In the genomic region with DNA sequence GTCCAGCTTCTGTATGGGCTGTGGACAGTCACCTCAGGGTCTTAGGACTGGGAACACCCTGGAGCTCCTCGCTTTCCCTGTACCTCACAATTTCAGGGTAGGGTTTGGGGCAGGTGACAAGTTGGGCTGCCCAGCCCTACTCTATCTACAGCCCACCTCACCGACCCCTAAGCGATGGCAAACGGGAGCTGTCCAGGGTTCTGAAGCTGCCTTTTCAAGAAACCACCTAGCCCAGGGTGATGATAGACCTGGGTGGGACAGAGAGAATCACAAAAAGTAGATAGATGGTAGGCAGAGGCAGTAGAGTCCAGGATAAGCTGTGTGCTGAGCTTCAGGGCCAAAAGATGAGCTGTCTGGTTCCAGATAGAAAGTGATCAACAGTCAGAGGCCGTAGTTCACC, we compare ENCODE assay signal across 14 mouse cellular contexts.
DNase-seq lines count a peak whose midpoint lies in the region; ATAC-seq lines count a peak whose summit lies in the region.
"Had no signal": no experiment of that assay in that cellular context is flagged by ENCODE, and none has a peak within 500 bp of the region (broad histone marks: within the 10 kb centered on the region; RNA-seq: fewer than 3 reads in every experiment).

No protein-coding gene starts in this region.

- no peaks in the 10 kb centered on the region for H3K9me3 ChIP-seq in heart, embryonic 11.5 days (replicated peaks; ENCODE audit: control insufficient read depth, low read length)
- no peaks in the 10 kb centered on the region for H3K9me3 ChIP-seq in midbrain, embryonic 10.5 days (replicated peaks)
- H3K9me3 ChIP-seq in midbrain, embryonic 14.5 days (ENCODE audit: control insufficient read depth, low read length): no peaks in the 10 kb centered on the region
- H3K9me3 ChIP-seq in embryonic facial prominence, embryonic 14.5 days (ENCODE audit: control insufficient read depth, low read length): no peaks in the 10 kb centered on the region

- H3K4me3 ChIP-seq in heart, embryonic 11.5 days (ENCODE audit: low read depth, low read length): no peak overlapping the region
- H3K4me3 ChIP-seq in midbrain, embryonic 10.5 days: no peak overlapping the region
- H3K4me3 ChIP-seq in midbrain, embryonic 14.5 days (replicated peaks; ENCODE audit: low read depth, low read length): no peak overlapping the region
- H3K4me3 ChIP-seq in embryonic facial prominence, embryonic 14.5 days (ENCODE audit: low read depth, low read length): no peak overlapping the region
- H3K4me3 ChIP-seq: layer of hippocampus, adult 2 months had no signal

- no peak overlapping the region for H3K4me2 ChIP-seq in heart, embryonic 11.5 days
- no peak overlapping the region for H3K4me2 ChIP-seq in midbrain, embryonic 14.5 days (ENCODE audit: low read length)
- no peak overlapping the region for H3K4me2 ChIP-seq in embryonic facial prominence, embryonic 14.5 days (ENCODE audit: low read depth, low read length)

- no peaks in the 10 kb centered on the region for H3K4me1 ChIP-seq in heart, embryonic 11.5 days (ENCODE audit: control insufficient read depth, insufficient read depth, low read length)
- H3K4me1 ChIP-seq in midbrain, embryonic 10.5 days: no peaks in the 10 kb centered on the region
- H3K4me1 ChIP-seq in midbrain, embryonic 14.5 days (ENCODE audit: control insufficient read depth, insufficient read depth, low read length): no peaks in the 10 kb centered on the region
- no peaks in the 10 kb centered on the region for H3K4me1 ChIP-seq in embryonic facial prominence, embryonic 14.5 days (ENCODE audit: control insufficient read depth, insufficient read depth, low read length)

- no peaks in the 10 kb centered on the region for H3K27me3 ChIP-seq in heart, embryonic 11.5 days (ENCODE audit: control insufficient read depth, insufficient read depth, low read length)
- no peaks in the 10 kb centered on the region for H3K27me3 ChIP-seq in midbrain, embryonic 10.5 days (ENCODE audit: low read depth, poor library complexity, severe bottlenecking)
- no peaks in the 10 kb centered on the region for H3K27me3 ChIP-seq in midbrain, embryonic 14.5 days (ENCODE audit: control insufficient read depth, insufficient read depth, low read length)
- H3K27me3 ChIP-seq in embryonic facial prominence, embryonic 14.5 days (replicated peaks; ENCODE audit: control insufficient read depth, insufficient read depth, low read length): no peaks in the 10 kb centered on the region

- ATAC-seq in heart, embryonic 11.5 days (replicated peaks; ENCODE audit: insufficient number of reproducible peaks, low FRiP score, low TSS enrichment): no peak
- no peak for ATAC-seq in midbrain, embryonic 14.5 days (ENCODE audit: low FRiP score, low TSS enrichment)
- no peak for ATAC-seq in embryonic facial prominence, embryonic 14.5 days (ENCODE audit: low read depth)
- ATAC-seq in megakaryocyte-erythroid progenitor cell, adult 5-6 weeks (replicated peaks; ENCODE audit: low FRiP score, low TSS enrichment, poor library complexity, severe bottlenecking): no peak

- peak; percentile 5 for DNase-seq in heart, postnatal 4 days
- peak; percentile 19 for DNase-seq in midbrain, embryonic 10.5 days (ENCODE audit: low spot score)
- DNase-seq in midbrain, embryonic 14.5 days: no peak
- DNase-seq in embryonic facial prominence, embryonic 14.5 days (ENCODE audit: low spot score): peak; percentile 9
- peak; percentile 22 for DNase-seq in retina, postnatal 1 day
- no peak for DNase-seq in MN1 (ENCODE audit: low spot score)
- DNase-seq: cerebellum, adult 2 months; heart, adult 18-20 months; kidney, adult 11 months had no signal

- H3K36me3 ChIP-seq in heart, embryonic 11.5 days (ENCODE audit: control insufficient read depth, insufficient read depth, low read length): no peaks in the 10 kb centered on the region
- no peaks in the 10 kb centered on the region for H3K36me3 ChIP-seq in midbrain, embryonic 10.5 days
- H3K36me3 ChIP-seq in midbrain, embryonic 14.5 days (ENCODE audit: control insufficient read depth, insufficient read depth, low read length): no peaks in the 10 kb centered on the region
- H3K36me3 ChIP-seq in embryonic facial prominence, embryonic 14.5 days (ENCODE audit: control insufficient read depth, insufficient read depth, low read length): no peaks in the 10 kb centered on the region
- H3K36me3 ChIP-seq: G1E had no signal

- 47% methylated on average over 5 of the region's 5 CpGs for WGBS in heart, embryonic 11.5 days (ENCODE audit: insufficient replicate concordance)
- WGBS in midbrain, embryonic 10.5 days: 55% methylated on average over 5 of the region's 5 CpGs
- WGBS in midbrain, embryonic 14.5 days: 53% methylated on average over 5 of the region's 5 CpGs
- WGBS in embryonic facial prominence, embryonic 14.5 days: 52% methylated on average over 5 of the region's 5 CpGs

- no peak overlapping the region for H3K27ac ChIP-seq in heart, embryonic 11.5 days (ENCODE audit: low read depth, low read length)
- no peak overlapping the region for H3K27ac ChIP-seq in midbrain, embryonic 10.5 days (replicated peaks)
- no peak overlapping the region for H3K27ac ChIP-seq in midbrain, embryonic 14.5 days (replicated peaks; ENCODE audit: low read depth, low read length)
- no peak overlapping the region for H3K27ac ChIP-seq in embryonic facial prominence, embryonic 14.5 days (replicated peaks; ENCODE audit: low read depth, low read length)
- H3K27ac ChIP-seq: layer of hippocampus, adult 2 months; macrophage had no signal

- H3K9ac ChIP-seq in heart, embryonic 11.5 days (ENCODE audit: low read depth, low read length): no peak overlapping the region
- no peak overlapping the region for H3K9ac ChIP-seq in midbrain, embryonic 14.5 days (replicated peaks; ENCODE audit: low read length)
- H3K9ac ChIP-seq in embryonic facial prominence, embryonic 14.5 days (ENCODE audit: low read depth, low read length): no peak overlapping the region

Comparison
In these comparisons a context has a peak if more than half of its experiments do, and no peak if none do; other contexts are left out.
1. DNase-seq: peak in heart, postnatal 4 days (single experiment), midbrain, embryonic 10.5 days (single experiment), embryonic facial prominence, embryonic 14.5 days (single experiment) and retina, postnatal 1 day (single experiment); none in midbrain, embryonic 14.5 days (single experiment) and MN1 (single experiment).